In the genomic region with DNA sequence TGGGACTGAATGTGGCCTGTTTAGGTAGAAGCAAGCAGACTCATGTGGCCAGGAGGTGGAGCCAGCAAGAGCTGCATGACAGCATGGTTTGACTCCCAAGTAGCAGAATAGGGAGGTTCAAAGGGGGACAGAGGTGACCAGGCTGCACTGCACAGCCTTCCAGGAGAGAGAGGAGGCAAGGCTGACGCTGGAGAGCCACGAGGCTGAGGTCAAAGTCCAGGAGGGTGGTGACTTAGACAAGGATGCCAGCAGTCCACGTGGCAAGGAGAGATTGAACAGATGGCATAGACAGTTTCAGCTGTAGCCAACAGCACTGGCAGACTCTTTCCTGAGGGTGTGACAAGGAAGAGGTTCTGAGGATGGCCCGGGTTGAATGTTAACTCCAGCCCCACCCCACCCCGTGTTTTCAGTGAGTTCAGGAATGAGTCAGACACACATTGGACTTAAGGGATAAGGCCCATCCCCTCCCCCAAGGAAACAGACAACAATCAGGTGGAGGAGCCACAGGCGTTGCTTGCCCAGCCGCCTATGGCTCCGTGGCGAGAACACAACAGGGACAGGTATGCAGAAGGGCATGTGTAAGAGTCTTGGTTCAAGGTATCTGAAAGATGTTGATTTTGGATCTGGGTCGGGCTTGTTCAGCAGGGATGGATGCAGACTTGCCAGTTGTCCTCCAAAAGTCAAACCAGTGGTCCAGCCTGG, we compare ENCODE assay signal across 13 mouse cellular contexts. TPM values are rescaled to one million over a fixed set of nuclear protein-coding genes. Genes with fewer than 3 reads are reported as not detected.
DNase-seq lines count a peak whose midpoint lies in the region; ATAC-seq and TF ChIP-seq lines count a peak whose summit lies in the region.
"Had no signal": no experiment of that assay in that cellular context is flagged by ENCODE, and none has a peak within 500 bp of the region (broad histone marks: within the 10 kb centered on the region; RNA-seq: fewer than 3 reads in every experiment).

No protein-coding gene starts in this region.

- H3K36me3 ChIP-seq in forebrain, postnatal 0 days (ENCODE audit: insufficient read depth): no peaks in the 10 kb centered on the region
- H3K36me3 ChIP-seq in forebrain, embryonic 11.5 days (ENCODE audit: control insufficient read depth, insufficient read depth, low read length): no peaks in the 10 kb centered on the region
- no peaks in the 10 kb centered on the region for H3K36me3 ChIP-seq in kidney, embryonic 16.5 days (ENCODE audit: insufficient read depth, low read length)
- H3K36me3 ChIP-seq: liver, embryonic 13.5 days had no signal

- H3K4me2 ChIP-seq in forebrain, postnatal 0 days (ENCODE audit: low read depth): no peak overlapping the region
- H3K4me2 ChIP-seq in forebrain, embryonic 11.5 days (ENCODE audit: low read depth, low read length, severe bottlenecking): no peak overlapping the region
- H3K4me2 ChIP-seq in kidney, embryonic 16.5 days (replicated peaks; ENCODE audit: low read depth, low read length): no peak overlapping the region
- H3K4me2 ChIP-seq: forebrain, embryonic 13.5 days; liver, embryonic 13.5 days had no signal

- TF ChIP-seq CTCF in forebrain, postnatal 0 days (IDR thresholded peaks at IDR 0.05; ENCODE audit: low read depth): 0 out of 2 replicates have a peak, but pooled peaks have one; percentile 7

- H3K9ac ChIP-seq in forebrain, postnatal 0 days: no peak overlapping the region
- no peak overlapping the region for H3K9ac ChIP-seq in forebrain, embryonic 11.5 days (ENCODE audit: low read length)
- no peak overlapping the region for H3K9ac ChIP-seq in kidney, embryonic 16.5 days (replicated peaks; ENCODE audit: low read length)
- H3K9ac ChIP-seq: forebrain, embryonic 13.5 days; liver, embryonic 13.5 days had no signal

- no peaks in the 10 kb centered on the region for H3K9me3 ChIP-seq in forebrain, postnatal 0 days (ENCODE audit: low read length)
- H3K9me3 ChIP-seq in forebrain, embryonic 11.5 days (ENCODE audit: control insufficient read depth, low read length): no peaks in the 10 kb centered on the region
- no peaks in the 10 kb centered on the region for H3K9me3 ChIP-seq in kidney, embryonic 16.5 days (ENCODE audit: low read length)
- H3K9me3 ChIP-seq: forebrain, embryonic 13.5 days; liver, embryonic 13.5 days had no signal

- H3K4me1 ChIP-seq in forebrain, postnatal 0 days (ENCODE audit: insufficient read depth): 0 out of 2 replicates have a peak, but pooled peaks cover 10% of the 10 kb centered on the region
- peaks cover 2% of the 10 kb centered on the region; the same call in 1 of the 2 replicates for H3K4me1 ChIP-seq in forebrain, embryonic 11.5 days (replicated peaks; ENCODE audit: control insufficient read depth, insufficient read depth, low read length)
- H3K4me1 ChIP-seq in kidney, embryonic 16.5 days (ENCODE audit: insufficient read depth, low read length): no peaks in the 10 kb centered on the region
- H3K4me1 ChIP-seq: liver, embryonic 13.5 days had no signal

- H3K27me3 ChIP-seq in forebrain, postnatal 0 days (ENCODE audit: insufficient read depth, low read length): no peaks in the 10 kb centered on the region
- no peaks in the 10 kb centered on the region for H3K27me3 ChIP-seq in forebrain, embryonic 11.5 days (ENCODE audit: control insufficient read depth, insufficient read depth, low read length)
- H3K27me3 ChIP-seq in kidney, embryonic 16.5 days (ENCODE audit: insufficient read depth, low read length): no peaks in the 10 kb centered on the region
- H3K27me3 ChIP-seq: forebrain, embryonic 13.5 days; liver, embryonic 13.5 days had no signal

- no peak overlapping the region for H3K27ac ChIP-seq in forebrain, postnatal 0 days (ENCODE audit: low read depth, low read length)
- H3K27ac ChIP-seq in forebrain, embryonic 11.5 days (ENCODE audit: low read depth, low read length): no peak overlapping the region
- H3K27ac ChIP-seq in kidney, embryonic 16.5 days (ENCODE audit: low read length): peak overlapping the region; percentile 40; the same call in 1 of the 2 replicates
- H3K27ac ChIP-seq: forebrain, embryonic 13.5 days; liver, embryonic 13.5 days had no signal

- H3K4me3 ChIP-seq in forebrain, postnatal 0 days (ENCODE audit: low read depth, low read length): no peak overlapping the region
- no peak overlapping the region for H3K4me3 ChIP-seq in forebrain, embryonic 11.5 days (ENCODE audit: low read depth, low read length)
- H3K4me3 ChIP-seq in kidney, embryonic 16.5 days (ENCODE audit: low read length): no peak overlapping the region
- H3K4me3 ChIP-seq: forebrain, embryonic 13.5 days; liver, embryonic 13.5 days had no signal

- no peak for ATAC-seq in forebrain, postnatal 0 days
- no peak for ATAC-seq in forebrain, embryonic 11.5 days (replicated peaks; ENCODE audit: low FRiP score)
- ATAC-seq in kidney, embryonic 16.5 days (ENCODE audit: low FRiP score, low TSS enrichment): peak; percentile 95
- ATAC-seq in megakaryocyte progenitor cell, adult 5-6 weeks (replicated peaks; ENCODE audit: poor library complexity): no peak
- ATAC-seq: forebrain, embryonic 13.5 days had no signal

- no peak for DNase-seq in forebrain, postnatal 0 days
- DNase-seq in forebrain, embryonic 11.5 days (ENCODE audit: low spot score): no peak
- DNase-seq in urinary bladder, postnatal 14 days (ENCODE audit: low spot score): peak; percentile 27
- no peak for DNase-seq in urinary bladder, postnatal 4 days (ENCODE audit: low spot score in 2 of 2)
- DNase-seq in Muller cell, postnatal 12 days (ENCODE audit: inconsistent ontology term): no peak
- no peak for DNase-seq in c-Kit-positive CD71-positive TER-119-positive erythroid progenitor cells, embryonic 14.5 days (ENCODE audit: low spot score)
- DNase-seq: liver, embryonic 13.5 days; right cerebral cortex, postnatal 14 days had no signal

- 74% methylated on average over 10 of the region's 10 CpGs for WGBS in forebrain, postnatal 0 days
- WGBS in forebrain, embryonic 11.5 days: 81% methylated on average over 10 of the region's 10 CpGs
- WGBS in kidney, embryonic 16.5 days: 56% methylated on average over 10 of the region's 10 CpGs

RNA-seq across cellular contexts. Expression of gene Sel1l3, which starts 17.2 kb away (rescaled TPM):
- 28.7 and 28.8 TPM in 2 replicates for total RNA-seq in forebrain, postnatal 0 days (2014; rRNA removed)
- 5.7 and 6.2 TPM in 2 replicates for polyA plus RNA-seq in forebrain, postnatal 0 days (2015; fragmentation: Nextera tagmentation; extraction: Ambion mirVana)
- polyA plus RNA-seq in forebrain, embryonic 11.5 days (2014; fragmentation: Nextera tagmentation; extraction: Ambion mirVana): 9.1 and 10.4 TPM in 2 replicates
- polyA plus RNA-seq in kidney, embryonic 16.5 days (2015; fragmentation: Nextera tagmentation; extraction: Ambion mirVana): 18.9 and 20.0 TPM in 2 replicates
- total RNA-seq in megakaryocyte progenitor cell, adult 5-6 weeks (2015): not detected in 2 replicates
- 0.03 TPM in 1 of 2 replicates, not detected in the other for total RNA-seq in megakaryocyte progenitor cell, adult 5-6 weeks (2017)
- total RNA-seq: common myeloid progenitor, adult 5-6 weeks had no signal
- polyA plus RNA-seq: C2C12 had no signal
